Mouse (Mus musculus) myocyte (in vitro differentiated cells): ENCODE measurements around the gene 1110017D15Rik. TPM values are rescaled to one million over a fixed set of nuclear protein-coding genes. Genes with fewer than 3 reads are reported as not detected.

ENCODE experiments used
- H3K27me3 ChIP-seq: one replicate; pipeline ENCODE4 v1.6.1; 2011; ENCODE audit not compliant: control insufficient read depth, insufficient read depth, insufficient read length
- H3K36me3 ChIP-seq: one replicate; pipeline ENCODE4 v1.6.1; 2011; ENCODE audit not compliant: control insufficient read depth, insufficient read depth
- H3K4me2 ChIP-seq: one replicate; pipeline ENCODE4 v1.6.1; 2011; ENCODE audit warnings: low read depth, control low read depth
- H3K4me3 ChIP-seq: one replicate; pipeline ENCODE4 v1.5.1; 2011; ENCODE audit warnings: mild to moderate bottlenecking, control low read depth, moderate library complexity
- H3K79me2 ChIP-seq: one replicate; pipeline ENCODE4 v1.6.1; 2011; ENCODE audit not compliant: control insufficient read depth, insufficient read depth
- H3ac ChIP-seq: one replicate; pipeline ENCODE4 v1.6.1; 2011; ENCODE audit not compliant: control insufficient read depth, insufficient read length
- CEBPB ChIP-seq: IDR thresholded peaks from 2 replicates; pipeline ENCODE4 v1.6.1; 2011; ENCODE audit warnings: mild to moderate bottlenecking, moderate library complexity; ENCODE audit not compliant: poor library complexity, insufficient read depth, severe bottlenecking
- E2F4 ChIP-seq: IDR thresholded peaks from one replicate; pipeline ENCODE4 v1.6.1; 2011; ENCODE audit warnings: mild to moderate bottlenecking, control low read depth, moderate library complexity; ENCODE audit not compliant: insufficient read depth
- MAX ChIP-seq: IDR thresholded peaks from one replicate; pipeline ENCODE4 v1.6.1; 2011; ENCODE audit warnings: low read depth, mild to moderate bottlenecking, control low read depth
- MYOD1 ChIP-seq, 3 experiments: IDR thresholded peaks; one replicate each; pipeline ENCODE4 v1.6.1; 2011; ENCODE audit warnings: control low read depth in 2 of 3, low read depth in 2 of 3, mild to moderate bottlenecking in 2 of 3, moderate library complexity in 1 of 3; ENCODE audit not compliant: insufficient read length in 2 of 3, control insufficient read depth in 1 of 3
- MYOG ChIP-seq, 3 experiments: IDR thresholded peaks; one replicate each; pipeline ENCODE4 v1.6.1; 2011; ENCODE audit warnings: control low read depth in 2 of 3, low read depth in 2 of 3, mild to moderate bottlenecking in 2 of 3; ENCODE audit not compliant: insufficient read length in 2 of 3, control insufficient read depth in 1 of 3, insufficient read depth in 1 of 3
- POLR2A ChIP-seq: IDR thresholded peaks from one replicate; pipeline ENCODE4 v1.6.1; 2011; ENCODE audit warnings: low read depth, mild to moderate bottlenecking, control low read depth, moderate library complexity; ENCODE audit not compliant: insufficient read length
- POLR2AphosphoS2 ChIP-seq: IDR thresholded peaks from one replicate; pipeline ENCODE4 v1.6.1; 2011; ENCODE audit warnings: low read depth, control low read depth; ENCODE audit not compliant: insufficient read length
- REST ChIP-seq: IDR thresholded peaks from one replicate; pipeline ENCODE4 v1.6.1; 2011; ENCODE audit warnings: mild to moderate bottlenecking, control low read depth, moderate library complexity; ENCODE audit not compliant: insufficient read depth, insufficient read length
- SRF ChIP-seq: IDR thresholded peaks from one replicate; pipeline ENCODE4 v1.6.1; 2011; ENCODE audit warnings: low read depth; ENCODE audit not compliant: control insufficient read depth, insufficient read length
- TCF12 ChIP-seq: IDR thresholded peaks from one replicate; pipeline ENCODE4 v1.6.1; 2011; ENCODE audit warnings: mild to moderate bottlenecking, control low read depth; ENCODE audit not compliant: poor library complexity, insufficient read depth, severe bottlenecking
- TCF3 ChIP-seq: IDR thresholded peaks from one replicate; pipeline ENCODE4 v1.6.1; 2011; ENCODE audit warnings: low read depth, control low read depth; ENCODE audit not compliant: insufficient read length
- USF1 ChIP-seq: IDR thresholded peaks from one replicate; pipeline ENCODE4 v1.6.1; 2011; ENCODE audit warnings: low read depth, mild to moderate bottlenecking, control low read depth, moderate library complexity
- polyA plus RNA-seq: library from polyadenylated mRNA; unstranded; fragments of >200 nt; fragmentation: generic; extraction: Trizol; gene quantifications from one replicate; pipeline ENCODE4 v1.2.1, GENCODE M21; 2012; ENCODE audit warnings: missing spikeins

The 1110017D15Rik gene
- polyA plus RNA-seq, 1 experiment: 0.06 TPM

DNA sequence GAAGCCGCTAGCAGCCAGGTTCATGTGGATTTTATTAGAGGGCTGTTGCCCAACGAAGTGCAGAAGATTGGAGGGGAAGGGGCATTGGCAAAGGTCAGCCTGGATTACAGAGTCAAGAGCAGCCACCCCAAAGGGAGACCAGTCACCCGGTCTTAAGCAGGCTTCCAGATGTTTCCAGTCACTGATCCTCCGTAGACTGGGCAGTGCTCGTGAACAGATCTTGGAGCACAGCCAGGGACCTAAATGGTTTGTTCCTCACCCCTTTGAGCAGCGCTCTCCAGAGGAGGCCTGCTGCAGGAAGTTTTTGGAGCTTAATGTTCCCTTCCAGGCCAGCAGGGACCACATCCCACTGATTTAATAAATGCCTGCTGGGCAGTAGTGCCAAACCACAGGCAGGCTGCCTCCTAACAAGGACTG is 35.5 kb downstream of the 1110017D15Rik start:
- Histone ChIP-seq H3ac (no peak overlapping the region), H3K4me3 (no peak overlapping the region), H3K4me2 (no peak overlapping the region), H3K27me3 (no peaks in the 10 kb centered on the region), H3K79me2 (no peaks in the 10 kb centered on the region), H3K36me3 (no peaks in the 10 kb centered on the region)
- TF ChIP-seq MAX (no peak), E2F4 (no peak), USF1 (no peak), REST (no peak), POLR2AphosphoS2 (no peak), CEBPB (no peak), TCF3 (no peak), POLR2A (no peak), MYOG (IDR thresholded peaks at IDR 0.05; ENCODE audit: control insufficient read depth in 1 of 3, insufficient read depth in 1 of 3, insufficient read length in 2 of 3, low read depth in 2 of 3) (no peak), MYOD1 (IDR thresholded peaks at IDR 0.05; ENCODE audit: control insufficient read depth in 1 of 3, insufficient read length in 2 of 3, low read depth in 2 of 3) (no peak), SRF (no peak), TCF12 (no peak)

DNA sequence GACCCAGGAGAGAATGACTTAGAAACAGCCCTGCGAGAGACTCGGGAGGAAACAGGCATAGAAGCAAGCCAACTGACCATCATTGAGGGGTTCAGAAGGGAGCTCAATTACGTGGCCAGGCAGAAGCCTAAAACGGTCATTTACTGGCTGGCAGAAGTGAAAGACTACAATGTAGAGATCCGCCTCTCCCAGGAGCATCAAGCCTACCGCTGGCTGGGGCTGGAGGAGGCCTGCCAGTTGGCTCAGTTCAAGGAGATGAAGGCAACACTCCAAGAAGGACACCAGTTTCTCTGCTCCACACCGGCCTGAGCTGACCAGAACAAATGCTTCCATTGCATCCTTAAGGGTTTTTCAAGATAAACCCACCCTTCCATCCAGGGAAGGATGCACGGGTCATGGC is 36.9 kb downstream of the 1110017D15Rik start:
- no peak overlapping the region for H3K4me2 ChIP-seq
- H3ac ChIP-seq: no peak overlapping the region
- H3K27me3 ChIP-seq: no peaks in the 10 kb centered on the region
- no peaks in the 10 kb centered on the region for H3K79me2 ChIP-seq
- no peak overlapping the region for H3K4me3 ChIP-seq
- TF ChIP-seq MYOG (IDR thresholded peaks at IDR 0.05; ENCODE audit: control insufficient read depth in 1 of 3, insufficient read depth in 1 of 3, insufficient read length in 2 of 3, low read depth in 2 of 3) (no peak), POLR2A (no peak), E2F4 (no peak), USF1 (no peak), CEBPB (no peak), MAX (no peak), SRF (no peak), REST (no peak), POLR2AphosphoS2 (no peak), MYOD1 (IDR thresholded peaks at IDR 0.05; ENCODE audit: control insufficient read depth in 1 of 3, insufficient read length in 2 of 3, low read depth in 2 of 3) (no peak), TCF3 (no peak), TCF12 (no peak)
- no peaks in the 10 kb centered on the region for H3K36me3 ChIP-seq

DNA sequence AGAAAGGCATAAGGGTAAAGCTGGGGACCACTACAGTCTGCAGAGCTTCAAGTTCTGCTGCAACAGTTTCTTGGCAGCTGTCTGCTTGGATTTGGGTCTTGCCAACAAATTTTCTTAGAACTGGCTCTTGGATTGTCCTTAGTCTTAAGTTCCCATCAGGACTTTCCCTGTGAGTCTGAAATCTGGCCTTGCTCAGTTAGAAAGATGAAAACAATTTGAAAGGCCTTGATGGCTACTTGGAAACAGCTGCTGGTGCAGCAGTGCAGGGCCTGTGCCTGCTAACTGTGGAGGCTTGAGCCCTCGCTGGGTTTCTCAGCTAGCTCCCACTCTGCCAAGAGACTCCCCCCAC is 37.7 kb downstream of the 1110017D15Rik start:
- Histone ChIP-seq H3K27me3 (no peaks in the 10 kb centered on the region), H3ac (no peak overlapping the region), H3K36me3 (no peaks in the 10 kb centered on the region), H3K4me3 (no peak overlapping the region), H3K79me2 (no peaks in the 10 kb centered on the region), H3K4me2 (no peak overlapping the region)
- TF ChIP-seq POLR2AphosphoS2 (no peak), MYOD1 (IDR thresholded peaks at IDR 0.05; ENCODE audit: control insufficient read depth in 1 of 3, insufficient read length in 2 of 3, low read depth in 2 of 3) (no peak), TCF3 (no peak), SRF (no peak), CEBPB (no peak), E2F4 (no peak), TCF12 (no peak), USF1 (no peak), POLR2A (no peak), MAX (no peak), MYOG (IDR thresholded peaks at IDR 0.05; ENCODE audit: control insufficient read depth in 1 of 3, insufficient read depth in 1 of 3, insufficient read length in 2 of 3, low read depth in 2 of 3) (no peak), REST (no peak)

DNA sequence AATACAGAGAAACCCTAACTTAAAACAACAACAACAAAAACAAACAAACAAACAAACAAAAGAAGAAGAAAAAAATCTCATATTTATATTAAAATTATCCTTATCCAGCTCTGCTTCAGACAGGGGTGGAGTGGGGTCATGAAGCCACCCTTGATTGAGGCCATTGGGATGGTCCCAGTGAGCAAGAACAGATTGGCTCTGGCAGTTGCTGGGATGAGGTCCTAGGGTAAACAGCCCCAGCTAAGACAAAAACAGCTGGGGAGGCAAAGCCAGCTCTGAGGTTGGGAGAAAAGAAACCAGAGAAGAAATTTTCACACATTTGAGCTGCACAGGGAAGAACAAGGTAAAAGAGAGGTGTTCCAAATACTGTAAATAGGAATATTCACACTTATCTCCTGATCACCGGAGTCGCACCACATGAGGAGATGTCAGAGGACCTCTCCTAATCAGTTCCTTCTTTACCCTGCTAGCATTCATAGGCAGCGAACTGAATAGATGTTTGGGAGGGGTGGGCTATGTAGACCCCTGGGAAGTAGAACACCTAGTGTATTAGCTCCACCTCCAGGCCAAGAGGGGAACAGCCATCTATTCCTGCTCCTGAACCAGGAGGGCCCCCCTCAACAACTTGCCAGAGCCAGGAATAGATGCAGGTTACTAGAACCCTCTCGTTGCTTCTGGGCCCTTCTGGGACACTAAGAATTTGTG is 38.2 kb downstream of the 1110017D15Rik start:
- no peaks in the 10 kb centered on the region for H3K36me3 ChIP-seq
- no peaks in the 10 kb centered on the region for H3K27me3 ChIP-seq
- H3ac ChIP-seq: no peak overlapping the region
- no peak for TF ChIP-seq MAX
- no peak overlapping the region for H3K4me3 ChIP-seq
- H3K79me2 ChIP-seq: no peaks in the 10 kb centered on the region
- no peak overlapping the region for H3K4me2 ChIP-seq

DNA sequence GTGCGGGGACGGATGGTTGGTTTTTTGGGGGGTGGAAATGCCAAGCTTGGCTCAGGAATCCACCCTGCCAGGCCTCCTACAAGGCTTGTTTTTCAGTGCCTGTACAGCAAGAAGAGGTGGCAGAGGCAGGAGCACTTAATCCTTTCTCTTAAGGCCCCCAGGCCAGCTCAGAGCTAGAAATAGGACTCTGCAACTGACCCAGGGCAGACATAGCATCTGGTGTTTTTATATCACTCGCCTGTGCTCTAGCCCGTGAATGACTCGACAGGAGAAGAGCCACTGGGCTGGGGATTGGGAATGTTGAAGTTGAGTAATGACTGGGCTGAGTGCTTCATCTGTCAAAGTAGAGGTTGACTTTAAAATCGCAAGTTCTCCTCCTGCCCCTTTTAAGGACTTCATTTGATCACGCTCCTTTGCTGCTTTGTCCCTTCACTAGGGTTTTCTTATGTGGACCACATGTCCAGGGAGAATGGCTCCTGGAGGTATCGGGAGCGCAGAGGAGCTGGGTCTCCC is 39.4 kb downstream of the 1110017D15Rik start:
- no peak overlapping the region for H3ac ChIP-seq
- no peak for TF ChIP-seq USF1
- TF ChIP-seq MYOD1 (IDR thresholded peaks at IDR 0.05; ENCODE audit: control insufficient read depth in 1 of 3, insufficient read length in 2 of 3, low read depth in 2 of 3): no peak
- no peak for TF ChIP-seq E2F4
- no peak for TF ChIP-seq MAX
- no peak for TF ChIP-seq SRF
- no peak for TF ChIP-seq CEBPB
- no peak for TF ChIP-seq REST
- no peak for TF ChIP-seq MYOG (IDR thresholded peaks at IDR 0.05; ENCODE audit: control insufficient read depth in 1 of 3, insufficient read depth in 1 of 3, insufficient read length in 2 of 3, low read depth in 2 of 3)
- no peak for TF ChIP-seq POLR2AphosphoS2
- no peak for TF ChIP-seq POLR2A
- H3K27me3 ChIP-seq: no peaks in the 10 kb centered on the region
- no peak overlapping the region for H3K4me2 ChIP-seq
- no peak overlapping the region for H3K4me3 ChIP-seq
- H3K36me3 ChIP-seq: no peaks in the 10 kb centered on the region
- H3K79me2 ChIP-seq: no peaks in the 10 kb centered on the region
